Mouse (Mus musculus) lung, postnatal 0 days (tissue): ENCODE measurements around the gene Pck1.

ENCODE experiments used
- CTCF ChIP-seq: IDR thresholded peaks from 2 replicates; pipeline ENCODE4 v1.5.1; 2016; ENCODE audit warnings: antibody characterized with exemption, mild to moderate bottlenecking
- EP300 ChIP-seq: IDR thresholded peaks from 2 replicates; pipeline ENCODE4 v1.6.1; 2016; ENCODE audit warnings: antibody characterized with exemption, mild to moderate bottlenecking, control low read depth

DNA sequence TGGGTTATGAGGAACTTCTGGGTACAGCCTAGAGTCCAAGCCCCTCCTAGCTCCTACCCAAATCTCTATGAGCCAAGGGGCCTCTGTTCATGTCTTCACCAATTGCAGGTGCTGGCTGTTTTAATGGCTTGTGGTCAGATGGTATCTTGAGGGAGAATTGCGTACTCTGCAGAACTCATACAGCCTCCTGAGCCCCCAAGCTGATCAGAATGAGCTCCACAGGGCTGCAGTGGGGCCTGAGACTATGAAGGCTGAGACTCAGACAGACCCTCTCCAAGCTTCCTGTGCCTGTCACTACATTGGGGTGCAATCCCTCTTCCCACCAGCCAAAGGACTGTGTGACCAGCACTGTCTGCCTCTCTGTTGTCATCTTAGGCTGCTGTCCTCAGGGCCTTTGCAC is 19.5 kb downstream of the Pck1 start:
- TF ChIP-seq EP300, result no peak
- no peak for TF ChIP-seq CTCF
